Mouse (Mus musculus): ENCODE data around the gene Bahd1.

Gene Bahd1

GRCm38 (mm10) chr2:118926998-118927739 is 27.0 kb downstream of the Bahd1 start:
- in situ Hi-C loops (cut with MboI, MseI): no loop called here

GRCm38 (mm10) chr2:118941341-118941740 is 41.2 kb downstream of the Bahd1 start:
- in situ Hi-C loops (cut with MboI, MseI): no loop called here

- in situ Hi-C loops (cut with MboI, MseI): no loop called here
These were observed 43.1 kb downstream of the Bahd1 start for GRCm38 (mm10) chr2:118943232-118943631.

- in situ Hi-C loops (cut with MboI, MseI): no loop called here
These were observed 48.6 kb downstream of the Bahd1 start for GRCm38 (mm10) chr2:118948818-118949217.

GRCm38 (mm10) chr2:118949699-118950098 is 49.5 kb downstream of the Bahd1 start:
- in situ Hi-C loops (cut with MboI, MseI): loop anchor here (10.0 kb wide), 1 partner anchor 1235 kb away; no protein-coding TSS in a partner anchor

GRCm38 (mm10) chr2:118956497-118956896 is 56.3 kb downstream of the Bahd1 start:
- in situ Hi-C loops (cut with MboI, MseI): loop anchor here (10.0 kb wide), 1 partner anchor 1228 kb away; no protein-coding TSS in a partner anchor

- in situ Hi-C loops (cut with MboI, MseI): loop anchor here (10.0 kb wide), 1 partner anchor 1225 kb away; no protein-coding TSS in a partner anchor
These were observed 59.5 kb downstream of the Bahd1 start for GRCm38 (mm10) chr2:118959644-118960043.

- in situ Hi-C loops (cut with MboI, MseI): no loop called here
These were observed 60.2 kb downstream of the Bahd1 start for GRCm38 (mm10) chr2:118960413-118960812.

- in situ Hi-C loops (cut with MboI, MseI): no loop called here
These were observed 61.4 kb downstream of the Bahd1 start for GRCm38 (mm10) chr2:118961546-118961945.

GRCm38 (mm10) chr2:118963007-118963675 is 63.0 kb downstream of the Bahd1 start:
- in situ Hi-C loops (cut with MboI, MseI): no loop called here

- in situ Hi-C loops (cut with MboI, MseI): no loop called here
These were observed 63.5 kb downstream of the Bahd1 start for GRCm38 (mm10) chr2:118963676-118964012.

- in situ Hi-C loops (cut with MboI, MseI): no loop called here
These were observed 69.5 kb downstream of the Bahd1 start for GRCm38 (mm10) chr2:118969585-118970147.

GRCm38 (mm10) chr2:118972048-118972447 is 71.9 kb downstream of the Bahd1 start:
- in situ Hi-C loops (cut with MboI, MseI): no loop called here

GRCm38 (mm10) chr2:118972687-118973376 is 72.7 kb downstream of the Bahd1 start:
- in situ Hi-C loops (cut with MboI, MseI): no loop called here

Data from T-helper 2 cell (primary cell).